Mouse (Mus musculus): ENCODE measurements at regions not wholly inside any gene's neighbourhood (a gene's known extent, or its start where the extent isn't known, plus 50 kb on each side); places are given as distances from the start of the nearest gene placed in this dataset.

DNA sequence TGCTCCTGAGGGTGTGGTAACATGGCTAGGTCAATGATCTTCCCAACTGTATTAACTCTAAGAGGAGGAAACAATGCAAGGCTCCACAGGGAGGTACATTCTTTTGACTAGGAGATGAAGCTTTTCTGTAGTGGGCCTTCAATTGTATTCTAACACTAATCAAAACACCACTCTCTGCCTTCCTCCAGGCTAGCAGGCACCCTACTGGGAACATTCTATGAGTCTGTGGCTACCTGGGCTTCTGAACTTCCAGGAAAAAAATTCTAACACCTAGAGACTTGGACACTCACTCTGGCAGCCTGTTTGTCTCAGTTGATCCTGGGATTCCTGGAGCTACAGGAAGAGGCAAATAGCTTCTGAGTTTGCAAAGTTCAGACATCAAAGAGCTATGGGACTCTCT lies 113.8 kb downstream of the Car2 start:
- H3K4me1 ChIP-seq (ENCODE audit: insufficient read depth): no peaks in the 10 kb centered on the region
- no peaks in the 10 kb centered on the region for H3K27me3 ChIP-seq (ENCODE audit: insufficient read depth, low read length)
- no peaks in the 10 kb centered on the region for H3K9me3 ChIP-seq (ENCODE audit: low read length)
- DNase-seq: no peak
- ATAC-seq: no peak
- H3K27ac ChIP-seq (ENCODE audit: low read depth): no peak overlapping the region
- H3K4me2 ChIP-seq (ENCODE audit: low read depth, low read length): no peak overlapping the region
- no peak overlapping the region for H3K9ac ChIP-seq (replicated peaks)
- no peak overlapping the region for H3K4me3 ChIP-seq (ENCODE audit: low read depth, low read length)
- TF ChIP-seq EP300 (IDR thresholded peaks at IDR 0.05; ENCODE audit: low read depth) (no peak), CTCF (IDR thresholded peaks at IDR 0.05; ENCODE audit: low read depth) (no peak)
- no peaks in the 10 kb centered on the region for H3K36me3 ChIP-seq (replicated peaks; ENCODE audit: insufficient read depth, low read length)

DNA sequence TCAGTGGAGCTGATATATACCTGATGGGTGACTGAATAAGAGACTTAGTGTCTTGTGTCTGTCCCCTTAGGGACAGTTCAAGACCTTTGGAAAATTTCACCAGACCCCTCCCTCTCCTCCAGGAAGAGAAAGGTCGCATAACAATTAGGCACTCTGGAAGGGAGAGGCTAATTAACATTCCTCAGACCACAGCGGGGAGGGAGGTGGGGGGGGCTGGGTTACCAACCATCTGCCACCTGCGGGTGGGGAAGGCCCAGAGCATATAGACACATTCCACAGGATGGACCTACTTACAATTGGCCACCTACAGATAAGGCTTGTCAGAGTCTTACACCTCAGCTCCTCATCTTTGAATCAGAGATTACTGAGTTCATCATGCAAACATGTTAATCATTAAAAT lies 114.6 kb downstream of the Car2 start:
- no peak overlapping the region for H3K27ac ChIP-seq (ENCODE audit: low read depth)
- no peak for DNase-seq
- H3K9ac ChIP-seq (replicated peaks): no peak overlapping the region
- H3K4me1 ChIP-seq (ENCODE audit: insufficient read depth): no peaks in the 10 kb centered on the region
- H3K27me3 ChIP-seq (ENCODE audit: insufficient read depth, low read length): no peaks in the 10 kb centered on the region
- WGBS (ENCODE audit: insufficient replicate concordance): 53% methylated on average over 3 of the region's 3 CpGs
- no peak overlapping the region for H3K4me2 ChIP-seq (ENCODE audit: low read depth, low read length)
- no peaks in the 10 kb centered on the region for H3K36me3 ChIP-seq (replicated peaks; ENCODE audit: insufficient read depth, low read length)
- no peaks in the 10 kb centered on the region for H3K9me3 ChIP-seq (ENCODE audit: low read length)
- H3K4me3 ChIP-seq (ENCODE audit: low read depth, low read length): no peak overlapping the region
- TF ChIP-seq CTCF (IDR thresholded peaks at IDR 0.05; ENCODE audit: low read depth) (no peak), EP300 (IDR thresholded peaks at IDR 0.05; ENCODE audit: low read depth) (no peak)
- ATAC-seq: no peak

DNA sequence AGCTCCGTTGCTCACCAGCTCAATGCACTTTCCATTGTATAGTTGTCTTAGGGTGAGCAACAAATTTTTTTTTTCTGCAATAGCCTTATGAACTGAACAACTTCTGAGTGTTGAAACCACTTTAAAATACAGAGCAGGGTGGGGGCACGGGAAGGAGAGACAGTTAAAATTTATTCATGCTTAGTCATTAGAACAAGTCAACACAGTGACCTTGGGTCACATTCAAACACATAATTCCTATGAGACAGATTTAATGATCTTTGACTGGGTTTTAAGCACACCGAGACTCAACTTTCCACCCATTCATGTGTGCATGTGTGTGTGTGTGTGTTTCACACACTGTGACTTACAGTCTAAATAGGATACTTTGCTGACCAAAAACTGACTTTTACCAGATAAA lies 121.7 kb downstream of the Car2 start:
- no peak overlapping the region for H3K4me3 ChIP-seq (ENCODE audit: low read depth, low read length)
- H3K4me1 ChIP-seq (ENCODE audit: insufficient read depth): no peaks in the 10 kb centered on the region
- H3K9me3 ChIP-seq (ENCODE audit: low read length): no peaks in the 10 kb centered on the region
- H3K36me3 ChIP-seq (replicated peaks; ENCODE audit: insufficient read depth, low read length): no peaks in the 10 kb centered on the region
- H3K27ac ChIP-seq (ENCODE audit: low read depth): no peak overlapping the region
- 79% methylated on average over 3 of the region's 3 CpGs for WGBS (ENCODE audit: insufficient replicate concordance)
- H3K9ac ChIP-seq (replicated peaks): no peak overlapping the region
- H3K27me3 ChIP-seq (ENCODE audit: insufficient read depth, low read length): no peaks in the 10 kb centered on the region
- ATAC-seq: no peak
- H3K4me2 ChIP-seq (ENCODE audit: low read depth, low read length): no peak overlapping the region
- no peak for DNase-seq
- no peak for TF ChIP-seq CTCF (IDR thresholded peaks at IDR 0.05; ENCODE audit: low read depth)

DNA sequence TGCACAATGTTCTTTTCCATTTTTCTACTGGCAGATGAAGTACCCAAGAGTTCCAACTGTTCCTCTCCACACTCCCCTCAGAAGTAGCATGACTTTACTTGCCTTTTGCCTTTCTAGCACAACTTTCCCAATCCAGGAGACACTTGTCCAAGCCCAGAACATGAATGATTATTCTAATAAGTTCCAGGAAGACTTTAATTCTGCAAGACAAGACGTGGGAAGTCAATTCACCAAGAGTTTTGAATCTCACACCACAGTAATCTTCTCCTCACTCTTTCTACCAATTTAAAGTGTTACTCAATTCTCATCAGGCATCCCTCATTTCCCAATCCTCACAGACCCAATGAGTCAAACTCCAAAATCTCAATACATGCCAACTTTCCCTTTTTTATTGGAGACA lies 122.4 kb downstream of the Car2 start:
- Histone ChIP-seq H3K27me3 (ENCODE audit: insufficient read depth, low read length) (no peaks in the 10 kb centered on the region), H3K4me2 (ENCODE audit: low read depth, low read length) (no peak overlapping the region), H3K9ac (replicated peaks) (no peak overlapping the region), H3K4me1 (ENCODE audit: insufficient read depth) (no peaks in the 10 kb centered on the region), H3K27ac (ENCODE audit: low read depth) (no peak overlapping the region), H3K9me3 (ENCODE audit: low read length) (no peaks in the 10 kb centered on the region), H3K36me3 (replicated peaks; ENCODE audit: insufficient read depth, low read length) (no peaks in the 10 kb centered on the region), H3K4me3 (ENCODE audit: low read depth, low read length) (no peak overlapping the region)
- TF ChIP-seq EP300 (IDR thresholded peaks at IDR 0.05; ENCODE audit: low read depth) (no peak), CTCF (IDR thresholded peaks at IDR 0.05; ENCODE audit: low read depth) (no peak)
- no peak for DNase-seq
- WGBS (ENCODE audit: insufficient replicate concordance): 76% methylated on average over 1 of the region's 1 CpGs
- no peak for ATAC-seq

- Histone ChIP-seq H3K4me3 (ENCODE audit: low read depth, low read length) (no peak overlapping the region), H3K4me1 (ENCODE audit: insufficient read depth) (no peaks in the 10 kb centered on the region), H3K36me3 (replicated peaks; ENCODE audit: insufficient read depth, low read length) (no peaks in the 10 kb centered on the region), H3K9ac (replicated peaks) (no peak overlapping the region), H3K4me2 (ENCODE audit: low read depth, low read length) (no peak overlapping the region), H3K27me3 (ENCODE audit: insufficient read depth, low read length) (no peaks in the 10 kb centered on the region), H3K27ac (ENCODE audit: low read depth) (no peak overlapping the region), H3K9me3 (ENCODE audit: low read length) (no peaks in the 10 kb centered on the region)
- DNase-seq: no peak
- peak; percentile 60 for ATAC-seq
- TF ChIP-seq EP300 (IDR thresholded peaks at IDR 0.05; ENCODE audit: low read depth): no peak
- TF ChIP-seq CTCF (IDR thresholded peaks at IDR 0.05; ENCODE audit: low read depth): no peak
- 70% methylated on average over 2 of the region's 2 CpGs for WGBS (ENCODE audit: insufficient replicate concordance)
Measured at GRCm38 (mm10) chr3:15009747-15010146, 123.7 kb downstream of the Car2 start.

DNA sequence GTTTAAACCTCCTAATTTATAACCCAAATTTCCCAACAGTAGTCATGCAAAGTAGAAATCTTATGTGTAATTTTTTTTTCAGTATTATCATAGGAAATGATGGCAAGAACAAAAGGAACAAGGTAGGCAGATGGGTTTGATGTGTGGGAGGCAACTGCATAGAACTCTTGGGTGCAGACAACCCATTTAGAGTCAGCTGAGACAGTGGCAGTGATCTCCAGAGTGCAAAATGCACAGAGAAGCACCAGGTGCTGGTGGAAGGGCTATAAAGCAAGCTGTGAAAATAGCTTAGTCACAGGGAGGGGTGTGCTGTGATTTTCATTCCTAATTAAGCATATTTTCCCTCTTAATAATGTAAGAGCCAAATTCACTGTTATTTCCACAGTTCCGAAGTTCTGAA lies 130.5 kb downstream of the Car2 start:
- TF ChIP-seq EP300 (IDR thresholded peaks at IDR 0.05; ENCODE audit: low read depth): no peak
- TF ChIP-seq CTCF (IDR thresholded peaks at IDR 0.05; ENCODE audit: low read depth): no peak
- ATAC-seq (no peak), DNase-seq (no peak)
- Histone ChIP-seq H3K9me3 (ENCODE audit: low read length) (no peaks in the 10 kb centered on the region), H3K9ac (replicated peaks) (no peak overlapping the region), H3K36me3 (replicated peaks; ENCODE audit: insufficient read depth, low read length) (no peaks in the 10 kb centered on the region), H3K4me2 (ENCODE audit: low read depth, low read length) (no peak overlapping the region), H3K27ac (ENCODE audit: low read depth) (no peak overlapping the region), H3K4me1 (ENCODE audit: insufficient read depth) (no peaks in the 10 kb centered on the region), H3K4me3 (ENCODE audit: low read depth, low read length) (no peak overlapping the region), H3K27me3 (ENCODE audit: insufficient read depth, low read length) (no peaks in the 10 kb centered on the region)
- WGBS (ENCODE audit: insufficient replicate concordance): 71% methylated on average over 1 of the region's 1 CpGs

DNA sequence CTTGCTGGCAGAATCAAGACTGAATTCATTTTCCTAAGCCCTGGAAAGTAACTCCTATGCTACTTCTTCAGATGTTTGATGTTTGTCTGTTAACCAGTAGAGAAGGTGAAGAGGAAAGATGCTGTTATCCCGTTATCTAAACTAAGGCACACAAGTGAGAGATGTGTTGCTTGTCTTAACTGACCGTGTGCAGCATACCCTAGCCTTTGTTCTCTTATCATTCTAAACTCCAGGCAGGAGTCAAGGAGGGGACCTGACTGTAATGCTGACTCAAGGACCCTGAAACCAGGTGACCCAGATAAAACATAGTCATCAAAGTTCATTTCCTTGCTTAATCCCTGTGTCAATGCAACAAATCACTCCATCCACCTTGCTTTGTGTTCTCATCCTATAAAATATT lies 136.7 kb downstream of the Car2 start:
- H3K9me3 ChIP-seq (ENCODE audit: low read length): no peaks in the 10 kb centered on the region
- ATAC-seq (no peak), DNase-seq (no peak)
- H3K27me3 ChIP-seq (ENCODE audit: insufficient read depth, low read length): no peaks in the 10 kb centered on the region
- no peak overlapping the region for H3K4me2 ChIP-seq (ENCODE audit: low read depth, low read length)
- TF ChIP-seq EP300 (IDR thresholded peaks at IDR 0.05; ENCODE audit: low read depth) (no peak), CTCF (IDR thresholded peaks at IDR 0.05; ENCODE audit: low read depth) (no peak)
- H3K27ac ChIP-seq (ENCODE audit: low read depth): no peak overlapping the region
- no peaks in the 10 kb centered on the region for H3K4me1 ChIP-seq (ENCODE audit: insufficient read depth)
- H3K36me3 ChIP-seq (replicated peaks; ENCODE audit: insufficient read depth, low read length): no peaks in the 10 kb centered on the region
- no peak overlapping the region for H3K4me3 ChIP-seq (ENCODE audit: low read depth, low read length)
- H3K9ac ChIP-seq (replicated peaks): no peak overlapping the region
- 40% methylated on average over 2 of the region's 2 CpGs for WGBS (ENCODE audit: insufficient replicate concordance)
